Mouse (Mus musculus) liver, postnatal 0 days (tissue): ENCODE measurements around the gene Plac9a. TPM values are rescaled to one million over a fixed set of nuclear protein-coding genes. Genes with fewer than 3 reads are reported as not detected.
"Not testable (repeated sequence)": the region's sequence is repeated elsewhere in the genome, so short reads cannot be mapped to it uniquely, and the experiment has no call there.

Experiments used
- ATAC-seq: fragments of 200-750 bp; cut with Nextera tagmentation; 2 replicates; pipeline ENCODE4 v1.8.0; 2017; ENCODE audit warnings: mild to moderate bottlenecking, moderate library complexity
- DNase-seq: peaks from one replicate; pipeline ENCODE4 v3.0.0-alpha.2; 2016
- H3K27ac ChIP-seq: fragments of 300-500 bp; sonication (generic); 2 replicates; pipeline ENCODE4 v1.5.1; 2014; ENCODE audit warnings: antibody characterized with exemption, moderate library complexity, mild to moderate bottlenecking, low read depth
- H3K27me3 ChIP-seq: fragments of 300-500 bp; sonication (generic); 2 replicates; pipeline ENCODE4 v1.6.1; 2014; ENCODE audit warnings: low read length, control low read depth, mixed read lengths; ENCODE audit not compliant: insufficient read depth
- H3K36me3 ChIP-seq: fragments of 300-500 bp; sonication (generic); replicated peaks from 2 replicates; pipeline ENCODE4 v1.6.1; 2014; ENCODE audit warnings: mild to moderate bottlenecking, control low read depth, low read length, moderate library complexity, mixed read lengths; ENCODE audit not compliant: insufficient read depth
- H3K4me1 ChIP-seq: fragments of 300-500 bp; sonication (generic); 2 replicates; pipeline ENCODE4 v1.6.1; 2014; ENCODE audit warnings: antibody characterized with exemption, mild to moderate bottlenecking, control low read depth; ENCODE audit not compliant: insufficient read depth
- H3K4me2 ChIP-seq: fragments of 300-500 bp; sonication (generic); 2 replicates; pipeline ENCODE4 v1.6.1; 2014; ENCODE audit warnings: low read depth, mild to moderate bottlenecking, low read length, moderate library complexity, mixed read lengths
- H3K4me3 ChIP-seq: fragments of 300-500 bp; sonication (generic); 2 replicates; pipeline ENCODE4 v1.5.1; 2014; ENCODE audit warnings: low read depth, low read length
- H3K9ac ChIP-seq: fragments of 300-500 bp; sonication (generic); replicated peaks from 2 replicates; pipeline ENCODE4 v1.6.1; 2014; ENCODE audit warnings: mild to moderate bottlenecking, moderate library complexity
- H3K9me3 ChIP-seq: fragments of 300-500 bp; sonication (generic); 2 replicates; pipeline ENCODE4 v1.6.1; 2016; ENCODE audit warnings: mild to moderate bottlenecking, control low read depth, low read length, mixed read lengths
- CTCF ChIP-seq: sonication (generic); IDR thresholded peaks from 2 replicates; pipeline ENCODE4 v1.5.1; 2016; ENCODE audit warnings: antibody characterized with exemption, low read depth
- EP300 ChIP-seq: IDR thresholded peaks from 2 replicates; pipeline ENCODE4 v1.6.1; 2016; ENCODE audit warnings: antibody characterized with exemption, low read depth, mild to moderate bottlenecking
- WGBS: fragments of 180-500 bp; shearing (Covaris S2); extraction: QIAGEN DNeasy Blood & Tissue Kit; methylation state at CpG from one replicate; pipeline ENCODE4 v1.1.7; 2014; ENCODE audit not compliant: insufficient replicate concordance; 5-methylcytosine and 5-hydroxymethylcytosine counted together
- polyA plus RNA-seq: library from polyadenylated mRNA; unstranded; fragments of >200 nt; fragmentation: Nextera tagmentation; extraction: Ambion mirVana; gene quantifications from 2 replicates; pipeline ENCODE4 v1.2.1, GENCODE M21; 2015

Gene Plac9a
- polyA plus RNA-seq, 1 experiment from 2014 or later, result not detected

DNA sequence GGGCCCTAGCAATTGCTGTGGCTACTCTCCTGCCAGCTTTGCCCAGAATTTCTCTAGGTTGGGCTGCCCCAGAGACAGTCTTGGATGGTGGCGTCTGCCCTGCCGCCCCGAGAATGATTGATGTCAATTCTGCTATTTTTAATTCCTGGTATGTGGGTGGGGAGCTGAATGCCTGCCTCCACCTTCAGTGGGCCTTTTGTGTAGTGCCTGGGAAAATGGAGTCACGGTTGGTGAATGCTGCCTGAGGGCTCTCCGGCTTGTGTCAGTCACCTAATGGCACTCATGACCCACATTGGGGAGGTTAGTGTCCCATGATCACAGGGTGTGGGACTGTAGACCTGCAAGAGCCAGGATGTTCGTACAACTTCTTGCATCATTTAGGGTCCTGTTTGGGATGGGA lies 49.6 kb downstream of the Plac9a start:
- H3K4me2 ChIP-seq, result no peak overlapping the region
- H3K36me3 ChIP-seq, result no peaks in the 10 kb centered on the region
- no peaks in the 10 kb centered on the region for H3K27me3 ChIP-seq
- no peak overlapping the region for H3K27ac ChIP-seq
- ATAC-seq, result no peak
- no peak overlapping the region for H3K4me3 ChIP-seq
- DNase-seq, result no peak
- TF ChIP-seq CTCF (no peak), EP300 (no peak)
- H3K9me3 ChIP-seq, result no peaks in the 10 kb centered on the region
- H3K9ac ChIP-seq, result no peak overlapping the region
- peaks cover 45% of the 10 kb centered on the region for H3K4me1 ChIP-seq
- 80% methylated on average over 6 of the region's 6 CpGs for WGBS

DNA sequence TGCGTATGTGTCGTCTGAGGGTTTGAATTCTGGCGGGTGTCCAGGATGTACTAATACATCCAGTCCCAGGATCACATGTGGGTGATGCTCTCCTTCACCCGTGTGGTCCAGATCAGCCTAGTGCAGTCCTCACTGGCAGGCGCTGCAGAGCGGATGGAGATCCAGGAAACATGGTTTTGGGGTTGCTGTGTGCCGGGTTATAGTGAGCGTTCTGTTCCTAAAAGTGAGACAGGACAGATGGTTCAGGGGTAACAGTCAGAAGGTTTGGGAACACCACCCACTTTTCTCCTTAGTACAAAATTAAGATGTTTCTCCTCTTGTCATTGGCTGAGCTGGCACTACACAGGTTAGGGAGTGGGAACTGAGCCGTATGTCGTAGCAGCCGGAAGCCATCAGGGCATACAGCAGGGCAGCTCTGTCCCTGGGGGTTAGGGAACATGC lies 50.8 kb downstream of the Plac9a start:
- ATAC-seq, result no peak
- H3K4me2 ChIP-seq, result no peak overlapping the region
- WGBS, result 83% methylated on average over 11 of the region's 11 CpGs
- H3K27ac ChIP-seq, result no peak overlapping the region
- DNase-seq, result no peak
- no peaks in the 10 kb centered on the region for H3K9me3 ChIP-seq
- H3K4me1 ChIP-seq, result peaks cover 39% of the 10 kb centered on the region
- TF ChIP-seq EP300 (no peak), CTCF (no peak)
- no peaks in the 10 kb centered on the region for H3K36me3 ChIP-seq
- H3K27me3 ChIP-seq, result no peaks in the 10 kb centered on the region
- no peak overlapping the region for H3K4me3 ChIP-seq
- no peak overlapping the region for H3K9ac ChIP-seq

DNA sequence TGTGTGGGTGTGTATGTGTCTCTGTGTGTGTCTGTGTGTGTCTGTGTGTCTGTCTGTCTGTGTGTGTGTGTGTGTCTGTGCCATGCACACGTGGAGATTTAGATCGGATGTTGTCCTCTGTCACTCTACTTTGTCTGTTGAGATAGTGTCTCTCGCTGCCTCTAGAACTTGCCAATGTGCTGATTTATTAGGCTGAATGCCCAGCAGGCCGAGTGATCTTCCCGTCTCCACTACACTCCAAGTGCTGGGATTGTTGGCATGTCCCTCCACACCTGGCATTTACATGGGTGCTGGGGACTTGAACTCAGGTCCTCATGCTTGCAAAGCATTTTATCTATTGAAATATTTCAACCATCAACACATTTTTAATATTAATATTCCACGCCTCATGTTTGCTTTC lies 51.7 kb downstream of the Plac9a start:
- H3K4me2 ChIP-seq, result no peak overlapping the region
- no peak overlapping the region for H3K4me3 ChIP-seq
- no peak overlapping the region for H3K9ac ChIP-seq
- no peak for TF ChIP-seq CTCF
- TF ChIP-seq EP300, result no peak
- no peaks in the 10 kb centered on the region for H3K27me3 ChIP-seq
- H3K27ac ChIP-seq, result peak overlapping the region; percentile 63; the same call in 1 of the 2 replicates
- ATAC-seq (no peak), DNase-seq (no peak)
- H3K9me3 ChIP-seq, result no peaks in the 10 kb centered on the region
- 76% methylated on average over 6 of the region's 6 CpGs for WGBS
- H3K4me1 ChIP-seq, result peaks cover 30% of the 10 kb centered on the region
- H3K36me3 ChIP-seq, result no peaks in the 10 kb centered on the region

DNA sequence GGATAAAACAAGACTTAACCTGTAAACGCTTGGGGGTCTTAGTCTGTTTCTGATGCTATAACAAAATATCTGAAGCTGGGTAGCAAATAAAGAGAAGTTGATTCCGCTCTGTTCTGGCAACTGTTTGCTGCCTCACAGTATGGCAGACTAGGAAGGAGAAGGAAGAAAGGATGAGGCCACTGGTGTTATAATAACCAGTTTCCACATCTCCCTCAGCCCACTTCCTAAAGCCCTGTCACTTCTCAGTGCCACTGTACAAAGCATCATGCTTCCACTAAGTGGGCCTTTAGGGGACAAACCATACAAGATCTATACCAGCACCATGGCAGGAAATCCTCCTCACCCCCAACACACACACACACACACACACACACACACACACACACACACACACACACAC lies 52.5 kb downstream of the Plac9a start:
- Histone ChIP-seq H3K9me3 (no peaks in the 10 kb centered on the region), H3K27me3 (no peaks in the 10 kb centered on the region), H3K4me1 (peaks cover 22% of the 10 kb centered on the region), H3K4me2 (no peak overlapping the region), H3K27ac (peak overlapping the region; percentile 63; the same call in 1 of the 2 replicates), H3K9ac (no peak overlapping the region), H3K4me3 (no peak overlapping the region), H3K36me3 (no peaks in the 10 kb centered on the region)
- DNase-seq (no peak), ATAC-seq (no peak)
- 78% methylated on average over 2 of the region's 2 CpGs for WGBS
- TF ChIP-seq EP300 (no peak), CTCF (no peak)

DNA sequence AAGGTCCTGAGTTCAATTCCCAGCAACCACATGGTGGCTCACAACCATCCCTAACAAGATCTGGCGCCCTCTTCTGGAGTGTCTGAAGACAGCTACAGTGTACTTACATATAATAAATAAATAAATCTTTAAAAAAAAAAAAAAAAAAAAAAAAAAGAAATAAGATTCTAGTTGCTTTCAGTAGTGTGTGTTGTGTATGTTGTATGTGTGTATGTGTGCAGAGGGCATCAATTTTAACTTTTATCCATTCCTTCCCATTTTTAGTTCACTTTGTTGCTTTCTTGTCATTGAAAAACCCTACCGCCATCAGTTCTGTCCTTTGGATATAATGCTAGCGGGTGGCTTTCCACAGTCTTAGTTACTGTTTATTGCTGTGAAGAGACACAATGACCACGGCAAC lies 54.2 kb downstream of the Plac9a start:
- WGBS, result 94% methylated on average over 3 of the region's 4 CpGs
- H3K36me3 ChIP-seq, ATAC-seq, H3K4me2 ChIP-seq, H3K27me3 ChIP-seq, H3K9ac ChIP-seq, DNase-seq, H3K9me3 ChIP-seq, H3K27ac ChIP-seq, H3K4me3 ChIP-seq: not testable (repeated sequence)
- H3K4me1 ChIP-seq, result peaks cover 11% of the 10 kb centered on the region; the same call in 1 of the 2 replicates

DNA sequence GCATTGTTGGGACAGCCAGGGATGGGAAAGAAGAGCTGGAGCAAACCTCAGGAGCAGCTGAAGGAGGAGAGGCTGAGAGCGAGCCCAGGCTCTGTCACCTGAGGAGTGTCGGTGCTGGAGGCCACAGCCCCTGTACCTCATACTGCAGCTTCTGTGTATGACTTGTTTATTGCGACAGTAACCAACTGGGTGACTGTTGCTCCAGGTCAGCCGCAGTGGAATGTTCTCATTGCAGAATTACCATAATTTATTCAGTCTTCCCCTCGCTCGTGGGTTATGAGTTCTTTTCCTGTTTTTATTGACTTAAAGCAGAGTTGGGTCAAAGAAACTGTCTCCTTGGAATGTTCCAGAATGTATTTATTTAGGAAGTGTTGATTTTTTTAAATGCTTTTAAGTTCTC lies 54.7 kb downstream of the Plac9a start:
- 73% methylated on average over 6 of the region's 6 CpGs for WGBS
- TF ChIP-seq EP300, result no peak
- TF ChIP-seq CTCF, result no peak

DNA sequence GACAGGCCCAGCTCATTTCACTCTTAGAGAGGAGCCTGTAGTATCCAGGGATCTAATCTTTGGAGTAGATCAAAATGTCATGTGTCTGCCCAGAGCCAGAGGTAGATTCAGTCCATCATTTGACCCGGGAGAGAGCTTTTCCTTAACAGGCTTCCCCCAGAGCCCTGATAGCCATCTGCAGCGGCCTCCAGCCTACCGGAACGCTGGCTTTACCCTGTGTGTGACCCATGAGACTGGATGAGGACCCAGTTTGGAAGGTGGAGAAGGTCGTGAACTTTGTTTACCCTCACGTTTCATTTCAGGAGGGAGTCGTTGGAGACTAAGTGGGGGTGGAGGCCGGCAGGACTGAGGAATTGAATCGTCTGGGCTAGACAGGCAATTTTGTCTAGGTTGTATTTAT lies 55.2 kb downstream of the Plac9a start:
- peaks cover 14% of the 10 kb centered on the region for H3K4me1 ChIP-seq
- H3K27ac ChIP-seq, result no peak overlapping the region; the same call in 1 of the 2 replicates
- H3K4me3 ChIP-seq, result no peak overlapping the region
- no peaks in the 10 kb centered on the region for H3K27me3 ChIP-seq
- no peaks in the 10 kb centered on the region for H3K9me3 ChIP-seq
- no peak overlapping the region; the same call in 1 of the 2 replicates for H3K4me2 ChIP-seq
- TF ChIP-seq CTCF (no peak), EP300 (no peak)
- WGBS, result 54% methylated on average over 9 of the region's 9 CpGs
- no peak overlapping the region for H3K9ac ChIP-seq
- DNase-seq (no peak), ATAC-seq (no peak)
- H3K36me3 ChIP-seq, result no peaks in the 10 kb centered on the region

More for the DNA sequence above, 54.7 kb downstream of the Plac9a start:
- H3K9me3 ChIP-seq, result no peaks in the 10 kb centered on the region
- H3K9ac ChIP-seq, result no peak overlapping the region
- H3K4me2 ChIP-seq, result no peak overlapping the region
- H3K27me3 ChIP-seq, result no peaks in the 10 kb centered on the region
- H3K4me1 ChIP-seq, result peaks cover 8% of the 10 kb centered on the region
- H3K4me3 ChIP-seq, result no peak overlapping the region
- ATAC-seq (0 out of 2 replicates have a peak, but pooled peaks have one; percentile 41), DNase-seq (no peak)
- H3K27ac ChIP-seq, result no peak overlapping the region
- no peaks in the 10 kb centered on the region for H3K36me3 ChIP-seq
